Mouse (Mus musculus) spleen, postnatal 14 days (tissue): ENCODE results near the gene Gadl1.

Experiments used
- DNase-seq, 2 experiments: peaks; one replicate each; pipeline ENCODE4 v3.0.0; 2021 to 2022; ENCODE audit warnings: low spot score in 2 of 2

The Gadl1 gene

GRCm38 (mm10) chr9:116087880-116088279, 178.6 kb downstream of the Gadl1 start:
- DNase-seq: peak in 1 of 2 experiments; percentile 69

GRCm38 (mm10) chr9:116088912-116089311, 179.7 kb downstream of the Gadl1 start:
- peak in 1 of 2 experiments; percentile 25 for DNase-seq

- no peak for DNase-seq
Observed at GRCm38 (mm10) chr9:116090296-116090695, 181.0 kb downstream of the Gadl1 start.

GRCm38 (mm10) chr9:116091101-116091841, 182.0 kb downstream of the Gadl1 start:
- no peak for DNase-seq

GRCm38 (mm10) chr9:116091921-116092320, 182.7 kb downstream of the Gadl1 start:
- DNase-seq: no peak

GRCm38 (mm10) chr9:116098724-116099595, 189.7 kb downstream of the Gadl1 start:
- DNase-seq: no peak

- no peak for DNase-seq
Observed at GRCm38 (mm10) chr9:116099596-116099993, 190.3 kb downstream of the Gadl1 start.

GRCm38 (mm10) chr9:116100015-116100414, 190.8 kb downstream of the Gadl1 start:
- no peak for DNase-seq

GRCm38 (mm10) chr9:116101842-116102241, 192.6 kb downstream of the Gadl1 start:
- DNase-seq: no peak

GRCm38 (mm10) chr9:116104770-116105169, 195.5 kb downstream of the Gadl1 start:
- DNase-seq: no peak

GRCm38 (mm10) chr9:116108729-116109128, 199.5 kb downstream of the Gadl1 start:
- DNase-seq: no peak

- no peak for DNase-seq
Observed at GRCm38 (mm10) chr9:116111149-116111970, 202.1 kb downstream of the Gadl1 start.

- no peak for DNase-seq
Observed at GRCm38 (mm10) chr9:116114339-116114738, 205.1 kb downstream of the Gadl1 start.

GRCm38 (mm10) chr9:116115875-116116274, 206.6 kb downstream of the Gadl1 start:
- DNase-seq: no peak

GRCm38 (mm10) chr9:116118332-116118872, 209.1 kb downstream of the Gadl1 start:
- DNase-seq: no peak

- DNase-seq: no peak
Observed at GRCm38 (mm10) chr9:116119990-116120389, 210.7 kb downstream of the Gadl1 start.

- DNase-seq: no peak
Observed at GRCm38 (mm10) chr9:116121472-116121871, 212.2 kb downstream of the Gadl1 start.

GRCm38 (mm10) chr9:116122544-116122943, 213.3 kb downstream of the Gadl1 start:
- no peak for DNase-seq

- DNase-seq: peak in 1 of 2 experiments; percentile 31
Observed at GRCm38 (mm10) chr9:116122969-116123589, 213.8 kb downstream of the Gadl1 start.
